Mouse (Mus musculus) megakaryocyte, embryonic 14.5 days (primary cell): ENCODE measurements around the gene Men1. TPM values are rescaled to one million over a fixed set of nuclear protein-coding genes. Genes with fewer than 3 reads are reported as not detected.

Source experiments
- H3K27me3 ChIP-seq: replicated peaks from 2 replicates; pipeline ENCODE3; 2012; ENCODE audit warnings: inconsistent platforms
- H3K36me3 ChIP-seq: replicated peaks from 2 replicates; pipeline ENCODE3; 2012; ENCODE audit warnings: low read length, inconsistent platforms, mixed read lengths
- H3K4me1 ChIP-seq: 2 replicates; pipeline ENCODE4 v1.6.1; 2012; ENCODE audit warnings: inconsistent platforms
- H3K4me3 ChIP-seq: replicated peaks from 2 replicates; pipeline ENCODE3; 2012; ENCODE audit warnings: moderate library complexity, mild to moderate bottlenecking, inconsistent platforms
- H3K9me3 ChIP-seq: 2 replicates; pipeline ENCODE4 v1.6.1; 2012; ENCODE audit warnings: inconsistent platforms
- FLI1 ChIP-seq: IDR thresholded peaks from 2 replicates; pipeline ENCODE4 v1.6.1; 2012; ENCODE audit warnings: low read length, inconsistent platforms, mixed read lengths
- GATA1 ChIP-seq: IDR thresholded peaks from 3 replicates; pipeline ENCODE4 v1.6.1; 2012; ENCODE audit warnings: mixed read lengths, low read length, inconsistent platforms, borderline replicate concordance
- polyA plus RNA-seq: library from polyadenylated mRNA; stranded (reverse); fragments of >175 nt; gene quantifications from 2 replicates; pipeline ENCODE4 v1.2.3, GENCODE M21; 2012; ENCODE audit warnings: low replicate concordance; ENCODE audit not compliant: insufficient read depth

Men1 gene
- polyA plus RNA-seq, 1 experiment, result 70.2 TPM

GRCm38 (mm10) chr19:6376643-6377042 lies 41.9 kb downstream of the Men1 start:
- Histone ChIP-seq H3K9me3 (no peaks in the 10 kb centered on the region), H3K4me1 (peaks cover 56% of the 10 kb centered on the region), H3K36me3 (peaks cover 93% of the 10 kb centered on the region), H3K27me3 (no peaks in the 10 kb centered on the region), H3K4me3 (no peak overlapping the region)
- TF ChIP-seq GATA1, result no peak
- TF ChIP-seq FLI1, result no peak

GRCm38 (mm10) chr19:6377327-6378040 lies 42.7 kb downstream of the Men1 start:
- TF ChIP-seq FLI1 (no peak), GATA1 (no peak)
- Histone ChIP-seq H3K36me3 (peaks cover 85% of the 10 kb centered on the region), H3K9me3 (no peaks in the 10 kb centered on the region)

GRCm38 (mm10) chr19:6380411-6381166 lies 45.8 kb downstream of the Men1 start:
- Histone ChIP-seq H3K36me3 (peaks cover 54% of the 10 kb centered on the region), H3K4me1 (peaks cover 74% of the 10 kb centered on the region), H3K9me3 (no peaks in the 10 kb centered on the region), H3K4me3 (no peak overlapping the region), H3K27me3 (no peaks in the 10 kb centered on the region)
- TF ChIP-seq GATA1, result no peak

More at GRCm38 (mm10) chr19:6377327-6378040, 42.7 kb downstream of the Men1 start:
- Histone ChIP-seq H3K4me1 (peaks cover 58% of the 10 kb centered on the region), H3K4me3 (no peak overlapping the region), H3K27me3 (no peaks in the 10 kb centered on the region)

- peaks cover 3% of the 10 kb centered on the region for H3K27me3 ChIP-seq
- no peak overlapping the region for H3K4me3 ChIP-seq
- H3K4me1 ChIP-seq, result peaks cover 75% of the 10 kb centered on the region
- no peaks in the 10 kb centered on the region for H3K9me3 ChIP-seq
- TF ChIP-seq FLI1 (no peak), GATA1 (no peak)
- peaks cover 50% of the 10 kb centered on the region for H3K36me3 ChIP-seq
These were observed 46.5 kb downstream of the Men1 start for GRCm38 (mm10) chr19:6381238-6381637.

- Histone ChIP-seq H3K36me3 (peaks cover 42% of the 10 kb centered on the region), H3K4me3 (no peak overlapping the region), H3K9me3 (no peaks in the 10 kb centered on the region), H3K4me1 (peaks cover 79% of the 10 kb centered on the region), H3K27me3 (peaks cover 14% of the 10 kb centered on the region)
- TF ChIP-seq GATA1 (no peak), FLI1 (no peak)
These were observed 47.6 kb downstream of the Men1 start for GRCm38 (mm10) chr19:6382323-6382924.

GRCm38 (mm10) chr19:6383470-6383869 lies 48.7 kb downstream of the Men1 start:
- TF ChIP-seq FLI1 (no peak), GATA1 (no peak)
- H3K9me3 ChIP-seq, result no peaks in the 10 kb centered on the region

DNA sequence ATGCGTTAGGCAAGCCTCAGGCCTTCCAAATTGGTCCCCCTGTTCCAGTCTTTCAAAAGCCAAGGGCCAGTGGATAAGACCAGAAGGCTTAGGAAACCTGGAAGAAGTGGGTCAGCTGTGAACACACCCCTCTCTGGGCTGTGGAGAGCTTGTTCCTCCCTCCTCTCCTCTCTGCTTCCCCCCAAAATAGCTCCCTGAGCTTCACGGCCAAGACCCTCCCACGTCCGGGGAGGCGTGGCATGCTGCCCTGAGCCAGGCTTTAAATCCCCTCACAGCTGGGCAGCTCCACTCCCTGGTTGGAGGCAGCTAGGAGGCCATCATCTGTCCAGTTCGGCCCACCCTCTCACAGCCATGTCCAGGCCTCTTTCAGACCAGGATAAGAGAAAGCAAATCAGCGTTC lies 49.3 kb downstream of the Men1 start, which contains the start of gene Pygm:
Gene Pygm, plus strand, starts transcription at position 272 of the 400 bp plus-strand sequence.
- Histone ChIP-seq H3K9me3 (no peaks in the 10 kb centered on the region), H3K36me3 (peaks cover 32% of the 10 kb centered on the region), H3K4me1 (peaks cover 71% of the 10 kb centered on the region), H3K4me3 (peak within 1 kb of the TSS; percentile 38), H3K27me3 (peaks cover 29% of the 10 kb centered on the region)
- TF ChIP-seq GATA1, result no peak
- no peak for TF ChIP-seq FLI1

More at GRCm38 (mm10) chr19:6383470-6383869, 48.7 kb downstream of the Men1 start:
- Histone ChIP-seq H3K27me3 (peaks cover 23% of the 10 kb centered on the region), H3K4me1 (peaks cover 73% of the 10 kb centered on the region), H3K36me3 (peaks cover 34% of the 10 kb centered on the region), H3K4me3 (no peak overlapping the region)

GRCm38 (mm10) chr19:6384954-6385353 lies 50.2 kb downstream of the Men1 start:
- peaks cover 79% of the 10 kb centered on the region for H3K4me1 ChIP-seq
- H3K36me3 ChIP-seq, result peaks cover 34% of the 10 kb centered on the region
- peak overlapping the region; percentile 20 for H3K4me3 ChIP-seq
- no peak for TF ChIP-seq FLI1
- H3K27me3 ChIP-seq, result peaks cover 38% of the 10 kb centered on the region
- H3K9me3 ChIP-seq, result no peaks in the 10 kb centered on the region

GRCm38 (mm10) chr19:6385419-6385818 lies 50.6 kb downstream of the Men1 start:
- Histone ChIP-seq H3K9me3 (no peaks in the 10 kb centered on the region), H3K36me3 (peaks cover 35% of the 10 kb centered on the region), H3K27me3 (peaks cover 41% of the 10 kb centered on the region), H3K4me3 (no peak overlapping the region), H3K4me1 (peaks cover 82% of the 10 kb centered on the region)
- no peak for TF ChIP-seq GATA1
- no peak for TF ChIP-seq FLI1

DNA sequence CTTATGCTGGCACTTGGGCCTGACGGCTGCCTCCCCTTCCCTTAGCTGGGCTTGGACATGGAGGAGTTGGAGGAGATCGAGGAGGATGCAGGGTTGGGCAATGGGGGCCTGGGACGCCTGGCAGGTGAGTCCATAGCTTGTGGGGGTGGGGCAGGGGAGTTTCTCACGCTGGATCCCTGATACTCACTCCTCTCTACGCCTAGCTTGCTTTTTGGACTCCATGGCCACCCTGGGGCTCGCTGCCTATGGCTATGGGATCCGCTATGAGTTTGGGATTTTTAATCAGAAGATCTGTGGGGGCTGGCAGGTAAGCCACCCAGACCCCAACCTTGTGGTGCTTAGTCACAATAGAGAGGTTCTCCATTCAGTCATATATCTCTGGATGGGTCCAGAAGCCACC lies 51.0 kb downstream of the Men1 start:
- peaks cover 35% of the 10 kb centered on the region for H3K36me3 ChIP-seq
- H3K4me3 ChIP-seq, result no peak overlapping the region
- H3K4me1 ChIP-seq, result peaks cover 82% of the 10 kb centered on the region
- H3K9me3 ChIP-seq, result no peaks in the 10 kb centered on the region
- no peak for TF ChIP-seq GATA1
- no peak for TF ChIP-seq FLI1
- peaks cover 45% of the 10 kb centered on the region for H3K27me3 ChIP-seq
